Mouse (Mus musculus) heart, postnatal 36 days (tissue): ENCODE results near the gene Tmem95. TPM values are rescaled to one million over a fixed set of nuclear protein-coding genes. Genes with fewer than 3 reads are reported as not detected.
"Not testable (repeated sequence)": the region's sequence is repeated elsewhere in the genome, so short reads cannot be mapped to it uniquely, and the experiment has no call there.

Experiments
- DNase-seq, 2 experiments: peaks; one replicate each; pipeline ENCODE4 v3.0.0; 2021 to 2022
- intact Hi-C: fragments of 180-260 bp; cut with DNase I; formaldehyde crosslinking; loops from one replicate; pipeline ENCODE4 v1.15.1; 2025
- total RNA-seq, 2 experiments: library from RNA; stranded (reverse); gene quantifications; 2 replicates each; pipeline ENCODE4 v1.2.3; 2021

Tmem95 gene
- total RNA-seq, 2 experiments from 2014 or later, result not detected

GRCm38 (mm10) chr11:69883066-69883465, 5.2 kb upstream of the Tmem95 start:
- intact Hi-C loops, result no loop called here
- DNase-seq, result no peak

DNA sequence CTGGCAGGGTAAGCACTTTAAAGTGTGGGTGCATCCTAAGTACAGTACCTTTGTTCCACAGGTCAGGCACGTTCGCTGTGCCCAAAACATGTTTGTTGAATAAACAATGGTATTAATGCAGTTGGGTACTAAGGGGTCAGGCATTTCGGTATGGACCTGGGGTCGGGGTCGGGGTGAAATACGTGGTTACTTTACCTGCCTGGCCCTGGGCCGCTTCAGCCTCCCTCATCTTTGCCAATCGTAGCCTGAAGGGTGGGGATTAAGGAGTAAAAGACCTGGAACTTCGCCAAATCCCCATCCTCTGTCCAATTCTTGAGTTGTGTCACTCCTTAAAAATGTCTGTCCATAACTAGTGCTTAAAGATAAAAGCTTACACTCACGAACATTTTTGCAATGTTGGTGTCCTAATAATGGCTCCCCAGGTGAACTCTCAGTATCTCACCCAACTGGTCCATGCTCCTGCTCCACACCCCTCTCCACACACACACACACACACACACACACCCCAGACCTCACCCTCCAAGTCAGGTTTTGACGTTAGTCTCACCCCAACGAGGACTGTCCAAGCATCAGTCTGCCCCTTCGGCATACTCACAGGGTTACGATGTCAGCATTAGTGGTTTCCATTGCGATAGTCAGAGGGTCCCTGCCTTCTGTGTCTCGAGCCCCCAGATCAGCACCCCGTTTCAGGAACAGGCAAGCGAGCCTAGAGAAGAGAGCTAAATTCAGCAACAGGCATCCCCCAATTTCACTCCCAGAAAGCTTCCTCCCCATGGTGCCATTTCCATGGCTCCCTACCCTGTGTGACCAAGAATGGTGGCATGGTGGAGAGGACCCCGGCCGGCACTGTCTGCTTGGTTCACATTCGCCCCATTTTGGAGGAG, 4.2 kb upstream of the Tmem95 start:
- intact Hi-C loops, result loop anchor here (2.0 kb wide), 2 partner anchors 39 to 123 kb away; partner anchors contain the start of genes Eif5a and Polr2a

DNA sequence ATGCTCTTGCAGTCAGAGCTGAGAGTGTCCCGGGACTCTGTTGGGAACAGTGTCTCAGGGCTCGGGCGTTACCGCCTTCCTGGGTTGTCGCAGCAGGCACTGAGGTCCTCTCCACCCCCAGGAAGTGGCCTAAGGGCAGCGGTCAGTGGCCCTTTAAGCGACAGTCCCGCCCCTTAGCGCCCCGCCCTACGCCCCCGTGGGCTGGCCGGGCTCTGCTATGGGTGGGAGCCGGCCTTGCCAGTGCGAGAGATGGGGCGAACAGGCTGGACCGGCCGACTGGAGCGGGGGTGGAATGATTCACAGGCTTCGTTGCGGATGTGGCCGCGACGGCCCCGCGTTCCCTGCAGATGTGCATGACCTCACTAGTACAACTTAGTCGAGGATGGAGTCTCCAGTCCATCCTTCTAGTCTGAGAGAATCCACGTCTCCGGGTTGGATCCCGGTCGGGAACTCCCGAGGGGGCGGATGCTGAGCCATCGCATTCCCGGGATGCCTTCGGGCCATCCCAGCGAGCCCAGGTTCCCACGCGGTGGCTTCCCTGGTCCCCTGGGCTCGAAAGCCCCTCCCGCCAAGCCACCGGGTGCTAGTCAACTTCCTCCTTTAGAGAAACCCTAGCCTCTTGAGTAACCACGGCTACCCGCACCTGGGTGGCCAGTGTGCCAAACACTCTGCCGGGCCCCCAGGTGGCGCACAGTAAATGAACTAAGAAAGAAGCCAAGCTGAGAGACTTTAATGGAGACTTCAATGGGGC, 3.2 kb upstream of the Tmem95 start, which contains the start of gene Kctd11:
Gene Kctd11, minus strand, starts transcription at position 554 of the 751 bp plus-strand sequence.
- peak; percentile 92 to 93 for DNase-seq
- intact Hi-C loops, result loop anchor here (2.0 kb wide), 2 partner anchors 40 to 122 kb away; partner anchors contain the start of genes Eif5a and Polr2a

More for the DNA sequence above, 4.2 kb upstream of the Tmem95 start:
- DNase-seq, result no peak

- no peak for DNase-seq
- intact Hi-C loops, result loop anchor here (2.0 kb wide), 2 partner anchors 40 to 122 kb away; partner anchors contain the start of genes Eif5a and Polr2a
Measured at GRCm38 (mm10) chr11:69880506-69880852, 2.7 kb upstream of the Tmem95 start.

DNA sequence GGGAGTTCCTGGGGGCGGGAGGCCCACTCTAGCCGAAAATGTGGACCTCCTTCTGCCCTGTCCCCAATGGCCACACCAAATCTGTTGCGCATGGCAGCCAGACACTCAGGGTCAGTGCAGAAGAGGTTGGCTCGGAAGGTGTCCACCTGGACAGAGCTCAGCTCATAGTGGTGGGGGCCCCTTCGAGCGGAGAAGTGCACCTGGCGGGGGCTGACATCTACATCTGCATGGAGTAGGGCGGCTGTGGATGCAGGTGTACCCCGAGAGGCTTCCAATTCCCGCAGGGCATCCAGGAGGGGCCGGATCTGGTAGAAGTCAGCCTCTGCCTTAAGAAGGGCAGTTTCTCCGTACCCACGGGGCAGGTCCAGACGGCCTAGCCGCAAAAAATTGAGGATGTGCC, 1.9 kb upstream of the Tmem95 start:
- intact Hi-C loops, result loop anchor here (2.0 to 5.0 kb wide), 3 partner anchors 41 to 197 kb away; partner anchors contain the start of genes Eif5a, Polr2a and Senp3
- no peak for DNase-seq

GRCm38 (mm10) chr11:69878952-69879351, 1.1 kb upstream of the Tmem95 start:
- intact Hi-C loops, result loop anchor here (5.0 kb wide), 1 partner anchor 197 kb away; the partner anchor contains the start of gene Senp3

GRCm38 (mm10) chr11:69878399-69878798, 581 bp upstream of the Tmem95 start:
- intact Hi-C loops, result loop anchor here (5.0 kb wide), 1 partner anchor 196 kb away; the partner anchor contains the start of gene Senp3
- no peak for DNase-seq

More at GRCm38 (mm10) chr11:69878952-69879351, 1.1 kb upstream of the Tmem95 start:
- no peak for DNase-seq

- peak; percentile 87 to 91 for DNase-seq
- intact Hi-C loops, result loop anchor here (2.0 to 5.0 kb wide), 7 partner anchors 30 to 195 kb away; partner anchors contain the start of genes Plscr3, Senp3, Slc2a4 and Tmem256
Measured at GRCm38 (mm10) chr11:69876867-69877266, 951 bp downstream of the Tmem95 start.

DNA sequence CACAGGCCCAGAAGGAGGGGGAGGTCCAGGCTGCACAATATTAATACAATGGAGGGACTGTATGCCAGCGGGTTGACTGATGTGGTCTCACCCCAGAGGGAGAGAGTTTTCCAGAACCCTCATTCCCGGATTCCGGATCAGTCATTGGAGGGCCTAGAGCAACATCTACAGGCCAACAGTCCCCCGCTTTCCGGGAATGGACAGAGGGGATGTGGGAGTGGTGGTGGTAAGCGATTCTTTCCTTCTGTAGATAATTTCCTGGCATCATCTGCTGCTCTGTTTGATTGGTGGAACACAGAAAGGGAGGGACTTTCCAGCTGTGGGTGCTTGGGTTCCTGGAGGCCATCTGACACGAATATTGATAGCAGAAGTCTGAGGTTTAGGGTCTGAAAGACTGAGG, 1.6 kb downstream of the Tmem95 start:
- intact Hi-C loops, result loop anchor here (2.0 to 5.0 kb wide), 7 partner anchors 29 to 194 kb away; partner anchors contain the start of genes Plscr3, Senp3, Slc2a4 and Tmem256
- peak; percentile 48 to 56 for DNase-seq

DNA sequence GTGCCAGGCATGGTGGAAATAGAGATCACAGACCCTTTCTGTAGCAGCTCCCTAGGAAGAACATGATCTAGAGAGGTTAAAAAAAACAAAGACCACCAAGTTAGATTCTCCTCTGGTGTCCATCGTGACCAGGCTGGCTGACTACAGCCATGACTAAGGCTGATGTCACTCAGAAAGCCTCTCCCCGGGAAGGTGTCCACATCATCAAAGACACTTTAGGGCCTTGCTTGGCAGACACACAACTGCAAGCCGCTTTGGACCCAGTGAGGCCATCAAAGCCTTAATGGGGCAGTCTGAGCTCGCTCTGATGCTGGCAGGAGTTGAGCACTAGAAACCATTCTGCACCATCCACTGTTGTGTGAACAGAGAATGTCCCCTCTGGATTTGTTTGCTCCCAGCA, 5.4 kb downstream of the Tmem95 start:
- intact Hi-C loops, result no loop called here

DNA sequence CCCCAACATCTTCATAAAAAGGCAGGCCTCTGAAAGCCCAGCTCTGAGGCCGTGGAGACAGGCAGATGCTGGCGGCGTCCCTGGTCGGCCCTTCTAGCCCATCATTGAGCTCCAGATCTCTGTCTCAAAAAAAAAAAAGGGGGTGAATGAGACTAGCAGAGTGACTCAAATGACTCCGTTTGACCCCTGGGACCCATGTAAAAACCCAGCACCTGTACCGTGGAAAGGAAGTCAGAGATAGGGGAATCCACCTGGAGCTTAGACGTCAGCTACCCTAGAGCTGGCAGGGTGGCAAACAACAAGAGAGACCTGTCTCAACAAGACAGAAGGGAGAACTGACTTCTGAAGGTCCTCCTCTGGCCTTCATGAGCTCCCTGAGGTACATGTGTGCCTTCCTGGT, 6.0 kb downstream of the Tmem95 start:
- DNase-seq, result no peak
- intact Hi-C loops, result no loop called here

More for the DNA sequence above, 5.4 kb downstream of the Tmem95 start:
- DNase-seq, result no peak

- intact Hi-C loops, result no loop called here
- DNase-seq, result no peak
Measured at GRCm38 (mm10) chr11:69870289-69871069, 7.3 kb downstream of the Tmem95 start.

DNA sequence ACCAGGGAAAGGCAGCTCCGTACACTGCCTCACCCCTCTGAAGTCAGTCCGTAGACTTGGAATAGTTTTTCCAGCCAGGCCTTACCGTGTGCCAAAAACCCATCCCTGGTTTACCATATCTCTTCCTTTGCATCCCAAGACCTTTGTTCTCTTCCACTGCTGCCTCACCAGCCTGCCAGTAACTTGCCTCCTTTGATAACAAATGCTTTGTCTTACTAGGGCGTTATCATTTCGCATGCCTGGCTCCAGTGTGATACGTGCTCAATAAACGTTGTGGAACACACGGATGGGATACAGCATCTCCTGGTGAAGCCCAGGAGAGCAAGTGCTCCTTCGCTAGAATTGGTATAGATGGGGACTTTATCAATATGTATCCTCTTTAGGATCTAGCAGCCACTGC, 10.5 kb downstream of the Tmem95 start:
- intact Hi-C loops, result loop anchor here (5.0 kb wide), 1 partner anchor 45 kb away; the partner anchor contains the start of gene Spem1
- DNase-seq, result no peak

- intact Hi-C loops, result loop anchor here (5.0 kb wide), 1 partner anchor 43 kb away; the partner anchor contains the start of gene Spem1
- DNase-seq, result no peak
Measured at GRCm38 (mm10) chr11:69865561-69865960, 12.3 kb downstream of the Tmem95 start.

GRCm38 (mm10) chr11:69864138-69864860, 13.5 kb downstream of the Tmem95 start:
- intact Hi-C loops, result no loop called here
- DNase-seq, result no peak

DNA sequence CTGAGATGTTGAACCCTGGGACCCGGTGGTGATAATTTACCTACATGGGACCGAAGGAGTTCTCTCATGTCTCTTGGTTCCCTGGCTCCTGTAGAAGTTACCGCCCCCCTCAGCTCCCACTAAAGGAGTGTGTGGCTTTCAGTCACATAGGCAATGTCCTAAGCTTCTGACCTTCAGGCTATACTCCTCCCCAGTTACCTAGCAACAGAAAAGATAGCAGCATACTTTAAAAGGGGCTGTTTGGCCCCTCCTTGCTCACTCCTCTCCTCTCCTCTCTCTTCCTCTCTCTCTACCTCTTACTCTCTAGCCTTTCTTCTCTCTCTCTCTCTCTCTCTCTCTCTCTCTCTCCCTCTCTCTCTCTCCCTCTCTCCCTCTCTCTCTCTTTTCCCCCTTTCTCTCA, 14.1 kb downstream of the Tmem95 start:
- DNase-seq, intact Hi-C loops: not testable (repeated sequence)

- no peak for DNase-seq
- intact Hi-C loops, result no loop called here
Measured at GRCm38 (mm10) chr11:69858113-69858998, 19.5 kb downstream of the Tmem95 start, which contains the start of gene Tnk1. Gene Tnk1, minus strand, starts transcription at chr11:69858730.

DNA sequence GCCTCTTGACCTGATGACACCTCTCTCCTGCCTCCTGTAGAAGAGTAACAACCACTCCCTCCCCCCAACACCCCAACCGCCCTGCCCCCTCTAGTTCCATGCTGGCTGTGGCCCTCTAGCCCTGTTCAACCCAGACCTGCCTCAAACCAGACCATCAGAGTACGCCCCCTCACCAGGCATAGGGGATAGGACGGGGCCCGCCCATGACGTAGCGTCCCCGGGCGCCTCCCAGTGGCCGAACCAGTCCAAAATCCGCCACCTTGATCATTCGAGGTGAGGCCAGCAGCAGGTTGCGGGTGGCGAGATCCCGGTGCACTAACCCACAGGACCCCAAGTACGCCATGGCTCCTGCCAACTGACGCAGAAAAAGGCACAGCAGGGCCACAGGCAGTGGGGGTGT, 22.5 kb downstream of the Tmem95 start:
- intact Hi-C loops, result no loop called here
- DNase-seq, result peak in 1 of 2 experiments; percentile 55
